Mouse (Mus musculus) limb, embryonic 13.5 days (tissue): ENCODE results near the gene Olfr1364. TPM values are rescaled to one million over a fixed set of nuclear protein-coding genes. Genes with fewer than 3 reads are reported as not detected.

ENCODE experiments used
- ATAC-seq: fragments of 200-750 bp; cut with Nextera tagmentation; 2 replicates; pipeline ENCODE4 v1.8.0; 2017; ENCODE audit warnings: low read depth, moderate number of reproducible peaks, moderate TSS enrichment; ENCODE audit not compliant: low FRiP score
- H3K27ac ChIP-seq: fragments of 300-500 bp; sonication (generic); 2 replicates; pipeline ENCODE4 v1.5.1; 2015; ENCODE audit warnings: inconsistent platforms, mild to moderate bottlenecking, moderate library complexity
- H3K27me3 ChIP-seq: fragments of 300-500 bp; sonication (generic); 2 replicates; pipeline ENCODE4 v1.6.1; 2015; ENCODE audit warnings: mild to moderate bottlenecking, inconsistent platforms
- H3K36me3 ChIP-seq: fragments of 300-500 bp; sonication (generic); 2 replicates; pipeline ENCODE4 v1.6.1; 2015; ENCODE audit warnings: inconsistent platforms, mild to moderate bottlenecking, moderate library complexity
- H3K4me1 ChIP-seq: fragments of 300-500 bp; sonication (generic); 2 replicates; pipeline ENCODE4 v1.6.1; 2015; ENCODE audit warnings: inconsistent platforms
- H3K4me2 ChIP-seq: fragments of 300-500 bp; sonication (generic); replicated peaks from 2 replicates; pipeline ENCODE4 v1.6.1; 2015; ENCODE audit warnings: inconsistent platforms, mild to moderate bottlenecking, moderate library complexity
- H3K4me3 ChIP-seq: fragments of 300-500 bp; sonication (generic); 2 replicates; pipeline ENCODE4 v1.5.1; 2015; ENCODE audit warnings: moderate library complexity, mild to moderate bottlenecking, inconsistent platforms
- H3K9ac ChIP-seq: fragments of 300-500 bp; sonication (generic); 2 replicates; pipeline ENCODE4 v1.6.1; 2015; ENCODE audit warnings: mild to moderate bottlenecking, inconsistent platforms
- H3K9me3 ChIP-seq: fragments of 300-500 bp; sonication (generic); 2 replicates; pipeline ENCODE4 v1.6.1; 2016; ENCODE audit warnings: inconsistent platforms
- WGBS: fragments of 180-500 bp; shearing (Covaris S2); methylation state at CpG from one replicate; pipeline ENCODE4 v1.1.7; 2015; 5-methylcytosine and 5-hydroxymethylcytosine counted together
- polyA plus RNA-seq: library from polyadenylated mRNA; unstranded; fragments of >200 nt; fragmentation: Nextera tagmentation; extraction: Ambion mirVana; gene quantifications from 2 replicates; pipeline ENCODE4 v1.2.1, GENCODE M21; 2015

The Olfr1364 gene
- not detected in 2 replicates for polyA plus RNA-seq

GRCm38 (mm10) chr13:21581659-21582058 lies at the start of gene Olfr1364:
TSS of gene Olfr1364 (minus strand) at chr13:21581759.
- Histone ChIP-seq H3K36me3 (no peaks in the 10 kb centered on the region), H3K9me3 (no peaks in the 10 kb centered on the region), H3K4me2 (no peak within 1 kb of the TSS), H3K9ac (no peak within 1 kb of the TSS), H3K4me1 (no peaks in the 10 kb centered on the region), H3K27me3 (no peaks in the 10 kb centered on the region), H3K4me3 (no peak within 1 kb of the TSS), H3K27ac (no peak within 1 kb of the TSS)
- ATAC-seq = no peak
- 87% methylated on average over 2 of the region's 2 CpGs for WGBS

- no peak for ATAC-seq
- H3K27ac ChIP-seq = no peak within 1 kb of the TSS
- H3K9me3 ChIP-seq = no peaks in the 10 kb centered on the region
- H3K4me1 ChIP-seq = no peaks in the 10 kb centered on the region
- no peak within 1 kb of the TSS for H3K9ac ChIP-seq
- H3K4me2 ChIP-seq = no peak within 1 kb of the TSS
- no peaks in the 10 kb centered on the region for H3K27me3 ChIP-seq
- H3K4me3 ChIP-seq = no peak within 1 kb of the TSS
- H3K36me3 ChIP-seq = no peaks in the 10 kb centered on the region
Observed at GRCm38 (mm10) chr13:21613922-21614321, 32.4 kb upstream of the Olfr1364 start, which contains the start of gene Olfr1362. TSS of gene Olfr1362 (minus strand) at chr13:21614022.

GRCm38 (mm10) chr13:21591618-21592017 lies 10.1 kb upstream of the Olfr1364 start:
- ATAC-seq = no peak
- 60% methylated on average over 2 of the region's 2 CpGs for WGBS
- H3K9me3 ChIP-seq = no peaks in the 10 kb centered on the region
- no peak overlapping the region for H3K27ac ChIP-seq
- no peaks in the 10 kb centered on the region for H3K4me1 ChIP-seq
- no peak overlapping the region for H3K4me3 ChIP-seq
- no peak overlapping the region for H3K4me2 ChIP-seq
- H3K36me3 ChIP-seq = no peaks in the 10 kb centered on the region
- no peaks in the 10 kb centered on the region for H3K27me3 ChIP-seq
- H3K9ac ChIP-seq = no peak overlapping the region

GRCm38 (mm10) chr13:21559793-21560192 lies 21.8 kb downstream of the Olfr1364 start, which contains the start of gene Olfr1535:
TSS of gene Olfr1535 (minus strand) at chr13:21559893.
- Histone ChIP-seq H3K9me3 (no peaks in the 10 kb centered on the region), H3K9ac (no peak within 1 kb of the TSS), H3K4me2 (no peak within 1 kb of the TSS), H3K27me3 (no peaks in the 10 kb centered on the region), H3K36me3 (no peaks in the 10 kb centered on the region), H3K4me3 (no peak within 1 kb of the TSS), H3K4me1 (no peaks in the 10 kb centered on the region), H3K27ac (no peak within 1 kb of the TSS)
- no peak for ATAC-seq
- 55% methylated on average over 1 of the region's 1 CpGs for WGBS

- H3K27ac ChIP-seq = no peak overlapping the region
- no peaks in the 10 kb centered on the region for H3K9me3 ChIP-seq
- no peak overlapping the region for H3K4me3 ChIP-seq
- no peak for ATAC-seq
- no peaks in the 10 kb centered on the region for H3K36me3 ChIP-seq
- no peak overlapping the region for H3K4me2 ChIP-seq
- H3K4me1 ChIP-seq = no peaks in the 10 kb centered on the region
- 59% methylated on average over 3 of the region's 3 CpGs for WGBS
- H3K9ac ChIP-seq = no peak overlapping the region
- H3K27me3 ChIP-seq = no peaks in the 10 kb centered on the region
Observed at GRCm38 (mm10) chr13:21550416-21551110, 31.0 kb downstream of the Olfr1364 start.

GRCm38 (mm10) chr13:21549487-21549886 lies 32.1 kb downstream of the Olfr1364 start:
- H3K4me3 ChIP-seq = no peak overlapping the region
- H3K4me1 ChIP-seq = no peaks in the 10 kb centered on the region
- no peak overlapping the region for H3K9ac ChIP-seq
- no peaks in the 10 kb centered on the region for H3K27me3 ChIP-seq
- H3K9me3 ChIP-seq = no peaks in the 10 kb centered on the region
- H3K4me2 ChIP-seq = no peak overlapping the region
- WGBS = 89% methylated on average over 3 of the region's 3 CpGs
- no peak overlapping the region for H3K27ac ChIP-seq
- H3K36me3 ChIP-seq = no peaks in the 10 kb centered on the region
- ATAC-seq = no peak

- 62% methylated on average over 1 of the region's 1 CpGs for WGBS
- Histone ChIP-seq H3K9ac (no peak within 1 kb of the TSS), H3K4me2 (no peak within 1 kb of the TSS), H3K4me3 (no peak within 1 kb of the TSS), H3K4me1 (no peaks in the 10 kb centered on the region), H3K36me3 (no peaks in the 10 kb centered on the region), H3K27me3 (no peaks in the 10 kb centered on the region), H3K27ac (no peak within 1 kb of the TSS), H3K9me3 (no peaks in the 10 kb centered on the region)
- ATAC-seq = no peak
Observed at GRCm38 (mm10) chr13:21542708-21543107, 38.9 kb downstream of the Olfr1364 start, which contains the start of gene Olfr1366. TSS of gene Olfr1366 (minus strand) at chr13:21542808.

GRCm38 (mm10) chr13:21530781-21531201 lies 50.8 kb downstream of the Olfr1364 start, which contains the start of gene Zkscan8:
TSS of gene Zkscan8 (minus strand) at chr13:21531120.
- no peaks in the 10 kb centered on the region for H3K9me3 ChIP-seq
- peaks cover 7% of the 10 kb centered on the region; the same call in 1 of the 2 replicates for H3K4me1 ChIP-seq
- H3K36me3 ChIP-seq = peaks cover 13% of the 10 kb centered on the region
- peak within 1 kb of the TSS; percentile 68 for H3K4me2 ChIP-seq
- H3K9ac ChIP-seq = peak within 1 kb of the TSS; percentile 98
- under 1% methylated on average over 39 of the region's 39 CpGs for WGBS
- H3K4me3 ChIP-seq = peak within 1 kb of the TSS; percentile 77
- peak; percentile 99 for ATAC-seq
- no peaks in the 10 kb centered on the region for H3K27me3 ChIP-seq
- H3K27ac ChIP-seq = peak within 1 kb of the TSS; percentile 95

- no peaks in the 10 kb centered on the region for H3K27me3 ChIP-seq
- peak overlapping the region; percentile 67 for H3K4me2 ChIP-seq
- peaks cover 19% of the 10 kb centered on the region for H3K36me3 ChIP-seq
- H3K9ac ChIP-seq = peak overlapping the region; percentile 39; the same call in 1 of the 2 replicates
- peak overlapping the region; percentile 77 for H3K4me3 ChIP-seq
- 50% methylated on average over 7 of the region's 7 CpGs for WGBS
- H3K9me3 ChIP-seq = no peaks in the 10 kb centered on the region
- H3K27ac ChIP-seq = no peak overlapping the region
- peaks cover 7% of the 10 kb centered on the region; the same call in 1 of the 2 replicates for H3K4me1 ChIP-seq
- ATAC-seq = no peak
Observed at GRCm38 (mm10) chr13:21530136-21530535, 51.4 kb downstream of the Olfr1364 start.

Other genes with a start within 250 kb of the Olfr1364 start
- gene Olfr1367, start 234.8 kb downstream of the Olfr1364 start, polyA plus RNA-seq = not detected in 2 replicates
- gene Zscan12, start 218.9 kb downstream of the Olfr1364 start, polyA plus RNA-seq = 14.6 and 15.3 TPM in 2 replicates
- gene Zkscan3, start 179.0 kb downstream of the Olfr1364 start, polyA plus RNA-seq = 101 and 105 TPM in 2 replicates
- 3.5 and 3.7 TPM in 2 replicates for gene Pgbd1, start 140.7 kb downstream of the Olfr1364 start, polyA plus RNA-seq
- 37.8 and 37.9 TPM in 2 replicates for gene Zscan26, start 128.0 kb downstream of the Olfr1364 start, polyA plus RNA-seq
- gene Nkapl, start 113.2 kb downstream of the Olfr1364 start, polyA plus RNA-seq = 2.9 and 3.1 TPM in 2 replicates
- 4.0 and 4.9 TPM in 2 replicates for gene Zkscan4, start 102.9 kb downstream of the Olfr1364 start, polyA plus RNA-seq
- gene Gm10065, start 102.3 kb downstream of the Olfr1364 start, polyA plus RNA-seq = not detected in 2 replicates
- gene AK157302, start 86.5 kb downstream of the Olfr1364 start, polyA plus RNA-seq = 0.14 and 0.49 TPM in 2 replicates
- 6.4 and 6.9 TPM in 2 replicates for gene Gm11273, start 80.3 kb downstream of the Olfr1364 start, polyA plus RNA-seq
- gene Zkscan8, start 50.6 kb downstream of the Olfr1364 start, polyA plus RNA-seq = 7.0 and 8.2 TPM in 2 replicates
- 0.10 and 0.15 TPM in 2 replicates for gene Olfr1366, start 39.0 kb downstream of the Olfr1364 start, polyA plus RNA-seq
- 0.05 TPM in 1 of 2 replicates, not detected in the other for gene Olfr1535, start 21.9 kb downstream of the Olfr1364 start, polyA plus RNA-seq
- gene Olfr1362, start 32.3 kb upstream of the Olfr1364 start, polyA plus RNA-seq = not detected in 2 replicates
- not detected in 2 replicates for gene Olfr11, start 60.8 kb upstream of the Olfr1364 start, polyA plus RNA-seq
- not detected in 2 replicates for gene Olfr1361, start 81.6 kb upstream of the Olfr1364 start, polyA plus RNA-seq
- gene Olfr1360, start 95.6 kb upstream of the Olfr1364 start, polyA plus RNA-seq = not detected in 2 replicates
- not detected in 2 replicates for gene Olfr1359, start 116.4 kb upstream of the Olfr1364 start, polyA plus RNA-seq
- 3.3 and 3.4 TPM in 2 replicates for gene Hist1h2bl, start 134.4 kb upstream of the Olfr1364 start, polyA plus RNA-seq
- 34.6 and 46.9 TPM in 2 replicates for gene Hist1h2ai, start 134.7 kb upstream of the Olfr1364 start, polyA plus RNA-seq
- gene Hist1h3h, start 135.9 kb upstream of the Olfr1364 start, polyA plus RNA-seq = 22.6 and 23.4 TPM in 2 replicates
- 6.1 and 7.8 TPM in 2 replicates for gene Hist1h2bm, start 140.3 kb upstream of the Olfr1364 start, polyA plus RNA-seq
- 1.2 and 1.3 TPM in 2 replicates for gene Hist1h4j, start 153.3 kb upstream of the Olfr1364 start, polyA plus RNA-seq
- gene Hist1h4k, start 168.7 kb upstream of the Olfr1364 start, polyA plus RNA-seq = 4.0 and 8.4 TPM in 2 replicates
- gene Hist1h2ak, start 172.1 kb upstream of the Olfr1364 start, polyA plus RNA-seq = 39.8 and 57.2 TPM in 2 replicates
- gene Hist1h2bn, start 172.4 kb upstream of the Olfr1364 start, polyA plus RNA-seq = 4.4 and 5.9 TPM in 2 replicates
- gene Hist1h1b, start 198.9 kb upstream of the Olfr1364 start, polyA plus RNA-seq = 25.1 TPM in 2 replicates
- gene Hist1h3i, start 201.6 kb upstream of the Olfr1364 start, polyA plus RNA-seq = 133 and 146 TPM in 2 replicates
- 6.8 and 17.0 TPM in 2 replicates for gene Hist1h2an, start 205.5 kb upstream of the Olfr1364 start, polyA plus RNA-seq
- 3.3 TPM in 2 replicates for gene Hist1h2bp, start 205.7 kb upstream of the Olfr1364 start, polyA plus RNA-seq
- gene Hist1h2bq, start 228.4 kb upstream of the Olfr1364 start, polyA plus RNA-seq = 33.2 and 35.5 TPM in 2 replicates
- gene Hist1h2ao, start 228.7 kb upstream of the Olfr1364 start, polyA plus RNA-seq = not detected in 2 replicates
- not detected in 2 replicates for gene Hist1h4m, start 230.0 kb upstream of the Olfr1364 start, polyA plus RNA-seq